Mouse (Mus musculus): ENCODE measurements around the gene Fhit. TPM values are rescaled to one million over a fixed set of nuclear protein-coding genes. Genes with fewer than 3 reads are reported as not detected.

Fhit gene
- polyA plus RNA-seq, 1 experiment from 2014 or later, result 4.1 TPM

GRCm38 (mm10) chr14:10096236-10096635 is 1065.6 kb downstream of the Fhit start:
- Histone ChIP-seq H3K9me3 (replicated peaks) (no peaks in the 10 kb centered on the region), H3K4me1 (replicated peaks) (no peaks in the 10 kb centered on the region), H3K9ac (no peak overlapping the region), H3K4me3 (no peak overlapping the region), H3K36me3 (no peaks in the 10 kb centered on the region), H3K27ac (no peak overlapping the region), H3K27me3 (no peaks in the 10 kb centered on the region), H3K4me2 (no peak overlapping the region)
- 85% methylated on average over 2 of the region's 2 CpGs for WGBS
- ATAC-seq (replicated peaks; ENCODE audit: insufficient number of reproducible peaks, insufficient read depth, low FRiP score, low read depth), result no peak

DNA sequence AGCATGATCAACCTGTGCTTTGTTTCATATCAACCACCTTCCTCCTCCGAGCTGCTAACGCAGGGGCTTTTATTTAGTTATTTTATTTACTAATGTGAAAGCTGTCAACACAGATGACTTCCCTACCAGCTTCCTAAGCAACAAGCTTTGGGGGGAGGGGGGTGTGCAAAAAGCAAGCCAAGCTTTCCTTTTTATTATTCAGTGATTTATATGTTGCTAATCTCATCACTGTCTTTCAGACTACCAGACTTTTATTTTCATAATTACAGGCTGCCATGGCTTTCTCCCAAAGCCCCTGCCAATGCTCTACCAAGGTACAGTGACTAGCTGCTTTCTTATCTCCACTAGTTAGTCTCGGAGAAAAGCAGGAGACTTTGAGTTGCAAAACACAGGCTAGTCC is 1082.8 kb downstream of the Fhit start:
- no peak overlapping the region for H3K9ac ChIP-seq
- no peaks in the 10 kb centered on the region for H3K36me3 ChIP-seq
- no peak for ATAC-seq (replicated peaks; ENCODE audit: insufficient number of reproducible peaks, insufficient read depth, low FRiP score, low read depth)
- 61% methylated on average over 3 of the region's 3 CpGs for WGBS
- no peak overlapping the region for H3K4me2 ChIP-seq
- H3K27ac ChIP-seq, result no peak overlapping the region
- no peaks in the 10 kb centered on the region for H3K27me3 ChIP-seq
- H3K4me3 ChIP-seq, result no peak overlapping the region
- no peaks in the 10 kb centered on the region for H3K9me3 ChIP-seq (replicated peaks)
- no peaks in the 10 kb centered on the region for H3K4me1 ChIP-seq (replicated peaks)

GRCm38 (mm10) chr14:10049947-10050346 is 1111.9 kb downstream of the Fhit start:
- Histone ChIP-seq H3K27ac (no peak overlapping the region), H3K9ac (no peak overlapping the region), H3K9me3 (replicated peaks) (no peaks in the 10 kb centered on the region), H3K4me1 (replicated peaks) (peaks cover 4% of the 10 kb centered on the region; the same call in 1 of the 2 replicates), H3K27me3 (no peaks in the 10 kb centered on the region), H3K4me2 (no peak overlapping the region), H3K4me3 (no peak overlapping the region), H3K36me3 (no peaks in the 10 kb centered on the region)
- WGBS, result 50% methylated on average over 3 of the region's 3 CpGs
- no peak for ATAC-seq (replicated peaks; ENCODE audit: insufficient number of reproducible peaks, insufficient read depth, low FRiP score, low read depth)

GRCm38 (mm10) chr14:10047123-10047783 is 1114.6 kb downstream of the Fhit start:
- H3K27ac ChIP-seq, result no peak overlapping the region
- WGBS, result 36% methylated on average over 2 of the region's 2 CpGs
- no peaks in the 10 kb centered on the region for H3K9me3 ChIP-seq (replicated peaks)
- H3K27me3 ChIP-seq, result no peaks in the 10 kb centered on the region
- H3K36me3 ChIP-seq, result no peaks in the 10 kb centered on the region
- no peak overlapping the region for H3K9ac ChIP-seq
- H3K4me2 ChIP-seq, result no peak overlapping the region
- H3K4me3 ChIP-seq, result no peak overlapping the region
- peaks cover 4% of the 10 kb centered on the region; the same call in 1 of the 2 replicates for H3K4me1 ChIP-seq (replicated peaks)
- no peak for ATAC-seq (replicated peaks; ENCODE audit: insufficient number of reproducible peaks, insufficient read depth, low FRiP score, low read depth)

GRCm38 (mm10) chr14:10046336-10047122 is 1115.3 kb downstream of the Fhit start:
- no peaks in the 10 kb centered on the region for H3K27me3 ChIP-seq
- H3K9ac ChIP-seq, result no peak overlapping the region
- H3K9me3 ChIP-seq (replicated peaks), result no peaks in the 10 kb centered on the region
- ATAC-seq (replicated peaks; ENCODE audit: insufficient number of reproducible peaks, insufficient read depth, low FRiP score, low read depth), result no peak
- H3K4me2 ChIP-seq, result no peak overlapping the region
- peaks cover 4% of the 10 kb centered on the region; the same call in 1 of the 2 replicates for H3K4me1 ChIP-seq (replicated peaks)
- 46% methylated on average over 7 of the region's 7 CpGs for WGBS
- H3K4me3 ChIP-seq, result no peak overlapping the region
- H3K36me3 ChIP-seq, result no peaks in the 10 kb centered on the region
- no peak overlapping the region for H3K27ac ChIP-seq

GRCm38 (mm10) chr14:10038021-10038420 is 1123.8 kb downstream of the Fhit start:
- H3K27ac ChIP-seq, result no peak overlapping the region
- H3K4me3 ChIP-seq, result no peak overlapping the region
- no peaks in the 10 kb centered on the region for H3K27me3 ChIP-seq
- H3K9me3 ChIP-seq (replicated peaks), result no peaks in the 10 kb centered on the region
- no peak overlapping the region for H3K9ac ChIP-seq
- no peak overlapping the region for H3K4me2 ChIP-seq
- H3K4me1 ChIP-seq (replicated peaks), result no peaks in the 10 kb centered on the region
- ATAC-seq (replicated peaks; ENCODE audit: insufficient number of reproducible peaks, insufficient read depth, low FRiP score, low read depth), result no peak; the same call in 1 of the 2 replicates
- H3K36me3 ChIP-seq, result no peaks in the 10 kb centered on the region
- WGBS, result 89% methylated on average over 6 of the region's 6 CpGs

- no peak overlapping the region for H3K9ac ChIP-seq
- no peaks in the 10 kb centered on the region for H3K27me3 ChIP-seq
- no peak overlapping the region for H3K4me2 ChIP-seq
- H3K27ac ChIP-seq, result no peak overlapping the region
- no peaks in the 10 kb centered on the region for H3K9me3 ChIP-seq (replicated peaks)
- H3K4me3 ChIP-seq, result no peak overlapping the region
- ATAC-seq (replicated peaks; ENCODE audit: insufficient number of reproducible peaks, insufficient read depth, low FRiP score, low read depth), result no peak
- 60% methylated on average over 2 of the region's 2 CpGs for WGBS
- H3K36me3 ChIP-seq, result no peaks in the 10 kb centered on the region
- H3K4me1 ChIP-seq (replicated peaks), result no peaks in the 10 kb centered on the region
Measured at GRCm38 (mm10) chr14:10036685-10037215, 1125.1 kb downstream of the Fhit start.

- Histone ChIP-seq H3K9me3 (replicated peaks) (no peaks in the 10 kb centered on the region), H3K4me1 (replicated peaks) (no peaks in the 10 kb centered on the region), H3K4me2 (no peak overlapping the region), H3K4me3 (no peak overlapping the region), H3K36me3 (no peaks in the 10 kb centered on the region), H3K27ac (no peak overlapping the region), H3K27me3 (no peaks in the 10 kb centered on the region), H3K9ac (no peak overlapping the region)
- no peak for ATAC-seq (replicated peaks; ENCODE audit: insufficient number of reproducible peaks, insufficient read depth, low FRiP score, low read depth)
- WGBS, result 59% methylated on average over 3 of the region's 3 CpGs
Measured at GRCm38 (mm10) chr14:10035682-10036081, 1126.2 kb downstream of the Fhit start.

DNA sequence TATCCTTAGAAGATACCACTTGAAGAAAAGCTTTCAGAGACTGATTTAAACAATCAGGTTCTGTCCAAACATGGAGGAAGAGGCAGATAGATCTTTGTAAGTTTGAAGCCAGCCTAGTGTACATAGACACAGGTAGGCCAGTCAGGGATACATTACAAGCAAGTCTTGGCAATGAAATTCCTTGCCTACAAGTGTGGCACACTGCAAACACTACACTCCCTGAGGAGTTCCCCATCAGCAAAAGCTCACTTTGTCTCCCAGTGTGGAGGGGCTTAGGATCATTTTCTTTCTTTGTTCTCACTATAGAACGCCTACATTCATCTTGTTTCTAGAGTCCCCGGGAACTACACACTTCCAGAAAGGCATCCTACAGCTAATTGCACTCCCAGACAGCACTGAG is 1126.6 kb downstream of the Fhit start:
- Histone ChIP-seq H3K27me3 (no peaks in the 10 kb centered on the region), H3K27ac (no peak overlapping the region), H3K4me1 (replicated peaks) (no peaks in the 10 kb centered on the region), H3K4me2 (no peak overlapping the region), H3K4me3 (no peak overlapping the region), H3K9me3 (replicated peaks) (no peaks in the 10 kb centered on the region), H3K36me3 (no peaks in the 10 kb centered on the region), H3K9ac (no peak overlapping the region)
- 69% methylated on average over 2 of the region's 2 CpGs for WGBS
- ATAC-seq (replicated peaks; ENCODE audit: insufficient number of reproducible peaks, insufficient read depth, low FRiP score, low read depth), result no peak

DNA sequence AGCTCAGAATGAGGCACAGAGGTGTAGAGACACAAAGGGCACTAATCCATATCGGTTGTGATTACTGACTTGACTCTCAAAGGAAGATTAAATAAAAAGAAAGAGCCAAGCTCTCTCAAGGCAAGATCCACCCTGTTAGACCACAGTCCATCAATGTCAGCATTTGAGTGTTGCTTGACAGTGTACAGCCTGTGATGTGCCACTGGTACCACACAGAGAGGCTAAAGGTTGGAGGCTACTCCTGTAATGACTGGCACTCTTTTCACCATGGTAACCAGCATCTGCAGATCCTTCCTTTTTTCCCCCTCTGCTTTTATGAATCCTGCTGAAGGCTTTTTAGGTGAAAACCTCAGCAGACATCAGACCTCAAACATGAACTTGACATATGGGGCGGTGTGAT is 1138.5 kb downstream of the Fhit start:
- no peak overlapping the region for H3K9ac ChIP-seq
- H3K4me1 ChIP-seq (replicated peaks), result peaks cover 11% of the 10 kb centered on the region; the same call in 1 of the 2 replicates
- H3K27me3 ChIP-seq, result no peaks in the 10 kb centered on the region
- H3K4me2 ChIP-seq, result no peak overlapping the region
- no peak overlapping the region for H3K27ac ChIP-seq
- no peaks in the 10 kb centered on the region for H3K9me3 ChIP-seq (replicated peaks)
- no peaks in the 10 kb centered on the region for H3K36me3 ChIP-seq
- no peak overlapping the region for H3K4me3 ChIP-seq
- WGBS, result 87% methylated on average over 2 of the region's 2 CpGs
- ATAC-seq (replicated peaks; ENCODE audit: insufficient number of reproducible peaks, insufficient read depth, low FRiP score, low read depth), result no peak

DNA sequence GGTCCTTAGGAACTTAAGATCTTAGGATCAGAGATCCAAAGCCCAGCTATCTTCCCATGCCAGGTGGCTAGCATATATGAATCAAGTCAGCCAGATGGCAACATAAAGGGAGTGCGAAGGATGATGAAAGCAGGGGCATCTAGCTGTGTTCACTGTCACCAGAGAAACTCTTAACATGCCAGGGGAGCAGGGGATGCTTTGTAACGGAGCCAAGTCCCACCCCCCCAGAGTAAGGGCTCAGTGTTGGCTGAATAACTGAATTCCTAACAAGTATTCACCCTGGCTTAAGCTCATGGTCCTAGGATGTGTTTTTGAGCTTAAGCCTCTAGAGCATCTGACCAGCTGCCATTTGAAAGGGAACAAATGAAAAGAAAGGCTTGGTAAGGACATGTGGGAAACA is 1139.5 kb downstream of the Fhit start:
- H3K9ac ChIP-seq, result no peak overlapping the region
- no peak overlapping the region for H3K4me3 ChIP-seq

More for the DNA sequence above, 1139.5 kb downstream of the Fhit start:
- peaks cover 11% of the 10 kb centered on the region; the same call in 1 of the 2 replicates for H3K4me1 ChIP-seq (replicated peaks)
- no peaks in the 10 kb centered on the region for H3K36me3 ChIP-seq
- no peaks in the 10 kb centered on the region for H3K27me3 ChIP-seq
- WGBS, result 58% methylated on average over 2 of the region's 2 CpGs
- no peaks in the 10 kb centered on the region for H3K9me3 ChIP-seq (replicated peaks)
- no peak for ATAC-seq (replicated peaks; ENCODE audit: insufficient number of reproducible peaks, insufficient read depth, low FRiP score, low read depth)
- no peak overlapping the region for H3K4me2 ChIP-seq
- H3K27ac ChIP-seq, result no peak overlapping the region

All from heart, embryonic 15.5 days (tissue).